Mouse (Mus musculus) mesoderm, embryonic 11.5 days (tissue): ENCODE results near the gene Hmox1.

ENCODE experiments used
- DNase-seq: peaks from one replicate; pipeline ENCODE4 v3.0.0-alpha.2; 2012; ENCODE audit warnings: low read depth, low spot score

The Hmox1 gene

GRCm38 (mm10) chr8:75093399-75094156, at the start of gene Hmox1:
Hmox1 (plus strand) TSS chr8:75093621.
- peak; percentile 93 for DNase-seq

DNA sequence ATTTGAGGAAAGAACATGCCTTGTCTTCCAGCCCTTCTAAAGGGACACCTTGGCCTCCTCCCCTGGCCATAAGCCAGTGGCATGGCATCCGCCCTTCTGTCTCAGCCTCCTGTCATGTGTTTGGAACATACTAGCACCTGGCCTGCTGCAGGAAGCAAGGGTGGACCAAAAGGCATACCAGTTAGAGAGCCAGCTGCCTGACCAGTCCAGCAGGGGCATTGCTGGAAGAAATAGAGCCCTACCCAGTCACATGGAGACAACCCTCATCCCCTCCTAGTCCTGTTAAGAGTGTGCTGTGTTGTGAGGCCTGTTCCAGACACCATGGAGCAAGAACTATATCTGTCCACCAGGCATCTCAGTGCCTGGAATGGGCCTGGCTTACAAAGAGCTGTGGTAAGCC, 47.1 kb upstream of the Hmox1 start:
- no peak for DNase-seq

- no peak for DNase-seq
These were observed 45.6 kb upstream of the Hmox1 start for GRCm38 (mm10) chr8:75047784-75048183.

- DNase-seq, result no peak
These were observed 40.1 kb upstream of the Hmox1 start for GRCm38 (mm10) chr8:75053342-75053741.

- no peak for DNase-seq
These were observed 37.7 kb upstream of the Hmox1 start for GRCm38 (mm10) chr8:75055673-75056072.

GRCm38 (mm10) chr8:75060022-75060421, 33.4 kb upstream of the Hmox1 start:
- no peak for DNase-seq

GRCm38 (mm10) chr8:75060815-75061214, 32.6 kb upstream of the Hmox1 start:
- no peak for DNase-seq

GRCm38 (mm10) chr8:75063290-75063689, 30.1 kb upstream of the Hmox1 start:
- DNase-seq, result peak; percentile 4

DNA sequence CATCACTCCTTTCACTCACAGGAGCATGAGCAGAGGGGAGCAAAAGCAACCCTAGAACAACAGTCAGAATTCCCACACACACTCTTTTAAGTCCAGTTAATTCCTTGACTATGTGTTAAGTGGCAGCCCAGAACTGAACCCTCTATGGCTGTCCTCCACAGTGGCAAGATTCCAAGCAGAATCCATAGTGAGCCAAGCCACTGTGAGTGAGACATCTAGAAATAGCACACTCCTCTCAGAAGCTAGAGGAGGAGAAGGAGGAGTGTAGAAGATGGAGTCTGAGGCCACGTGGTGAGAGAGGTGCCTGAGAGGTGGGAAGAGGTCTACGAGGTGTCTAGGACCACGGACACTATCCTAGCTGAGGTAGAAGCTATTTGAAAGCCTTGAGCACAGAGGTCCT, 28.6 kb upstream of the Hmox1 start:
- DNase-seq, result no peak

DNA sequence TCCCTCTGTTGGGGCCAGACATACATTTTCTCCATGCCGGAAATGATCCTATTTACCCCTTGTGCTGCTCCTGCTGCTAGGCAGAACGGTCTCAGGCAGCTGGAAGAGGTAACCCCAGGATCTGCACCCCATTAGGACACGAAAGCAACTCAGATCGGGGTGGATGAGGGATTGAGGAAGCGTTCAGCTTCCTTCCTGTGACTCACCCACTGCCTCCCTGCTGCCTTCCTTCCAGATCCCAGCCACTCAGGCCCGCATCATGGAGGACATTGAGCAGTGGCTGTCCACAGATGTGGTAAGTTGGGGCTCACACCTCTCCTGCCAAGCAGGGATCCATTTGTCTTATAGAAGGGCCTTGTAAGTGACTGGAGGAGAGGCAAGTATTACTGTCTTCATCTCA, 26.1 kb upstream of the Hmox1 start:
- no peak for DNase-seq

DNA sequence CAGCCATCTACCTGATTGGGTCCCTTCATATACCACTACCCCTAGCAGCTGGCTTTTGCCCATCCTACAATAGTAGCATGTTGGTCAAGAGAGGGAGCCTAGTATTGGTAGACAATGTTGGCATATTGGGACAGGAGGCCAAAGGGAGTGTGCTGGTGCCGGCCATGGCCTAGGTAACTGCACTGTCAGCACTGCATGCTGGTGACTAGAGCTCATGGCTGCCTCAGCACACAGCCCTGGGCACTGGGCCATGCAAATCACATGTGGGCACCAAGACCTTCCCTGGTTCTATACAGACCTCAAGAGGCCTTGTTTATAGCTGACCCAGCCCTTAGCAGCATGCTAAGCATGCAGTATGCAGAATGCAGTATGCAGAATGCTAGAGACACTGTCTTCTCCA, 23.1 kb upstream of the Hmox1 start:
- DNase-seq, result no peak

- DNase-seq, result peak; percentile 86
These were observed 21.6 kb upstream of the Hmox1 start for GRCm38 (mm10) chr8:75071627-75072346.

DNA sequence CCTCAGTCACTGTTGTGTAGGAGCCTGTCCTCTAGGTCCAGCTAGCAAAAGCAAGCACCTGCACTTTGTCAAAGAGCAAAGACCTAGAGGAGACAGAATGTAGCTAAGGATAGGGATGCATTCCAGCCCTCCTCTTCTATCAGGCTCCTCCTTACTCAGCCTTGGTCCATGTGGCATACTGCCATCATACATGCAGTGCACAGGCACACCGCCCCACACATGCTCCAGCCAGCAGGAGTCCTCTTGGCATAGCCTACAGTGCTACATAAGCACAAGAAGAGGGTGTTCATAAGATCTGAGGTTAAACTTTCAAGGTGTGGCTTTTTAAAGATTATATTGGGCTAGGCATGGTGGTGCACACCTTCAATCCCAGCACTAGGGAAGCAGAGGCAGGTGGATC, 18.5 kb upstream of the Hmox1 start:
- DNase-seq, result no peak

DNA sequence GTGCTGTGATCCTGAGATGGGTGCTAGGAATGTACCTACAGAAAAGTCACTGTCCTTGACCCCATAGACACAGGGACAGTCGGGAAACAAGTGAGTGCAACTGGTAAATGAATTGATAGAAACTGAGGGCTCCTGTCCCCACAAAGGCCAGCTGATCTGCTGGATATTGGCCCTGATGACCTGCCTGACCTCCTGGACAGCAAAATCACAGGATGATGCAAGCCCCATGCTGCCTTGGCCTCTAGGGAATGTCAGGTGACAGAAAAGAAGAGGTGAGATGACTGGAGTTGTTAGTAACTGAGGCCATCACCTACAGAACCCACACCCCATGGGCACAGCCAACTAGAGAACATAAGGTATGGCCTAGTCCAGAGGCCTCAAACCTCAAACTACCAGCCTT, 15.2 kb upstream of the Hmox1 start:
- DNase-seq, result no peak

GRCm38 (mm10) chr8:75078851-75079250, 14.6 kb upstream of the Hmox1 start:
- no peak for DNase-seq

GRCm38 (mm10) chr8:75081364-75082040, 11.9 kb upstream of the Hmox1 start:
- no peak for DNase-seq

DNA sequence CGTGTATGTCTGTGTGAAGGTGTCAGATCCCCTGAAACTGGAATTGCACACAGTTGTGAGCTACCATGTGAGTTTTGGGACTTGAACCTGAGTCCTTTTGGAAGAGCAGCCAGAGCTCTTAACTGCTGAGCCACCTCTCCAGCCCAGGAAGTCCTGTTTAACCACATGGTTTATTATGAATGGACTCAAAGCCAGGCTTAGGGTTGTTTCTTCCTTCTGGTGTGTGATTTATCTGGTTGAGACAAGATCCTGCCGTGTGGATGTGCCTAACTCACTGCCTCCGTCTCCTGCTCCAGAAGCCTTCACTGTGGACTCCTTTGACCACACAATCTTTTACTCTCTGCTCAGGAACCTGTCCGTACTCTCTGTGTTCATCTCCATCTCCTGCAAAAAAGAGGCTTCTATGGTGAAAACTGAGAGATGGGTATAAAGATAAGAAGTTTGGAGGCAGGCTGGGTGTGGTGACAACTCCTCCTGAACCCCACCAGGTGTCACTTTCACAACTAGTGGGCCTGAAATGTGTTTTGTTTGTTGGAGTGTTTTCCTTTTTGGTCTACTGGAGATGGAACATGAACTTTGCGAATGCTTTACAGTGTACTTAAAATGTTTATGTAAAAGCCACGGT, 11.1 kb upstream of the Hmox1 start:
- no peak for DNase-seq

- peak; percentile 98 for DNase-seq
These were observed 9.6 kb upstream of the Hmox1 start for GRCm38 (mm10) chr8:75083846-75084245.

DNA sequence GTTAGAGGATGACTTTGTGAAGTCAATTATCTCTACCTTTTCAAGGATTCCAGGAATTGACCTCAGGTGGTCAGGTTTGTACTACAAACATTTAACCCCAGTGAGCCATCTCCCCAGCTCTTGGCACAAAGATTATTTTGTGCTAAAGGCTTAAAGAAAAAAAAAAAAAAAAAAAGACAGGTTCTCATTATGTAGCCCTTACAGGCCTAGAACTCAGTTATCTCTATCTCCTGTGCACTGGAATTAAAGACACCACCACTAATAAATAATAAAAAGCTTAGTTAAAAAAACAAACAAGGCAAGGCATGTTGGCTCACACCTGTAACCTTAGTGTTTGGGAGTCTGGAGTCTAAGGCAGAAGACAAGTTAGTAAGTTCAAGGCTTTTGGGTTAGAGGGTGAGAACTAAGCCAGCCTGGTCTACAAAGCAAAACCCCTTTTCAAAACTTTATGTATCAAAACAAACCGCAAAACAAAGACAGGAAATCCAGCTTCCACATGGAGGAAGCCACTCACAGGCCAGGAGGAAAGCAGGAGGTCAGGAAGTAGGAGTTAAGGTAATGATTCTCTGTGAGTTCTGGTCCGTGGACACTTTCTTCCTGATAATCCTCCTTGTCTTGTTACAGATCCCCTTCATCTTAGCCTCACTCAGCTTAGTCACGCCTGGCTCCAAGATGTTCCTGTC, 8.9 kb upstream of the Hmox1 start:
- DNase-seq, result no peak

DNA sequence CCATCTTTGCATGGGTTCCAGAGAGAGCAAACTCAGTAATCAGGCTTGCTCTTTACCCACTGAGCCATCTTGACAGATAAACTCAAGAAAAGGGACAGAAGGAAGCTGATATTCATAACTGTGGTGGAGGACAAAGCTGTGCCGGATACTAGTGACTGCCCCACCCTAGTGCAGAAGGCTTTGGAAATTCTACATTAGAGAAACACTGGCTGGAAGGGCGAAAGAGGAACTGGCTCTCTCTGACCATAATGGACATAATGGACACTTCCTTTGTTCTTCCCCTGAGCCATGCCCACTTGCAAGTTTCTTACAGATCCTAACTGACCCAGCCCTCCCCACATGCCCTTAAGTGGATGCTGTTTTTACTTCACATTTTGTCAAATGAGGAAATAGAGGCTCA, 7.4 kb upstream of the Hmox1 start:
- DNase-seq, result no peak

- DNase-seq, result no peak
These were observed 6.3 kb upstream of the Hmox1 start for GRCm38 (mm10) chr8:75087127-75087526.
